Mouse (Mus musculus) urinary bladder, adult 18-20 months (tissue): ENCODE measurements around the gene Cyp2c40.
"Not testable (repeated sequence)": the region's sequence is repeated elsewhere in the genome, so short reads cannot be mapped to it uniquely, and the experiment has no call there.

Experiments used
- DNase-seq, 2 experiments: peaks; one replicate each; pipeline ENCODE4 v3.0.0; 2022; ENCODE audit warnings: low spot score in 2 of 2, mixed read lengths in 2 of 2

Cyp2c40 gene

DNA sequence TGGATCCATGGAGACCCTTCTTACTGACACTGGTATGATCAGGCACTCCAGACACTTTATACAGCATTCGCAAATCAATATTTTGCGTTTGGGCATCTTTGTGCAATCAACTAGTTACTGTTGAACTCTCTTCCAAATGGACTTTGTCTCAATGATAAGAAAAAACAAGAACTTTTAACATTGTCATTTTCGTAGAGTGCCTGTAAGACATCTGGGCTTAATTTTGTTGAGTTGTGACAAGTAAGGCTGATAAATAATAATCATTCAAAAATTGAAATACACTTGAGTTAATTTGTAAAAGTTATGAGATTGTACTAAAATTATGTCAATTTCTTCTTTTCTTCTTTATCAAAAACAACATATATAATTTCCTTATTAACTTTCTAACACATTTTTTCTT lies at the start of gene Cyp2c40:
Gene Cyp2c40 (minus strand): TSS at position 101 of the 400 bp plus-strand sequence.
- not testable (repeated sequence) for DNase-seq

DNA sequence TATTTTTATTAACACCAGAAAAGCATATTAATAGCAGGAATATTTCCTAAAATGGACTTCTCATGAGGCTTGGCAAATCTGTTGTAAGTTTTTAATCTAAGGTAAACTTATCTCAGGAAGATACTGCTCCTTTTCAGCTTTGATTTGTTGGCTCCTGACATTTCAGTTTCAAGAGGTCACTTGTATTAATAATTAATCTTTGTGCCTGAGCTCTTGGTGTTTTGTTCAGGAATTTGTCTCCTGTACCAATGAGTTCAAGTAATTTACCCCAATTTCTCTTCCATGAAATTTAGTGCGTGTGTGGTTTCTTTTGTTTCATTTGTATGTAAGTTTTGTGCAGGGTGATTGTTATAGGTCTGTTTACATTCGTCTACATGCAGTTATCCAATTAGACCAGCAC lies 8.3 kb upstream of the Cyp2c40 start:
- DNase-seq, result not testable (repeated sequence)

DNA sequence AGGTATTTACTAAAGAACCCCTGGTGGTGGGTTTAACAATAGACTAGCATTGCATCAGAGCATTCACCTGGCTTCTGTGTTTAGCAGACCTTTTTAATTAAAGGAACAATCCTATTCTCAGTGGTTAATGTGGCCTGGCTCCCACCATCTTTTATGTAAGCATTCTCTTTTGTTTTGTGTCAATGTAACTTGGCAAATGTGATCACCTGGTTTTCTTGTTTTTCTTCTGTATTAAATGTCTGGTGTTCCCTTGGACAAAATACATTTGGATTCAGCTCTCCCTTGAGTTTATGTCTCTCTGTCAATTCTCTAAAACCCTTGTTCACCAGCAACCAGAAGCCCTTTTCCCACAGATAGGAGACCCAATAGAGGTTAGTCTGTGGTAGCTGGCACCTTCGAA lies 3.8 kb upstream of the Cyp2c40 start:
- DNase-seq, result not testable (repeated sequence)

DNA sequence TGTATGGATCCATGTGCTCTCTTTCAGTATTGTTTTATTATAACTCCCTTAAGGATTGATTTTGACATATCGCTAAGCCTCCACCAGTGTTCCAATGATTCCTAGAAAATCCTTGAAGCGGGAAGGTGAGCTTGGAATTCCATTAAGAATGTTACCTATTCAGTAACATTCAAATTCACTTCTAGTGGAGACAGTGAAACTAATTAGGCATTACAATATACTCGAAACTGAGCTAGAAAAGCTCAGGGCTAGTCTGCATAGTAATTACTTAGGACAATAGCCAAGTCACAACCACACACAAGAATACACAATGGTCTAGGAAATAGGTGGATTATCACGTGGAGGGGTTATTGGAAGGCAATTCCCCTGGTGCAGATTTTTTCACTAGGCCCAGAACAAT lies 3.4 kb upstream of the Cyp2c40 start:
- not testable (repeated sequence) for DNase-seq

DNA sequence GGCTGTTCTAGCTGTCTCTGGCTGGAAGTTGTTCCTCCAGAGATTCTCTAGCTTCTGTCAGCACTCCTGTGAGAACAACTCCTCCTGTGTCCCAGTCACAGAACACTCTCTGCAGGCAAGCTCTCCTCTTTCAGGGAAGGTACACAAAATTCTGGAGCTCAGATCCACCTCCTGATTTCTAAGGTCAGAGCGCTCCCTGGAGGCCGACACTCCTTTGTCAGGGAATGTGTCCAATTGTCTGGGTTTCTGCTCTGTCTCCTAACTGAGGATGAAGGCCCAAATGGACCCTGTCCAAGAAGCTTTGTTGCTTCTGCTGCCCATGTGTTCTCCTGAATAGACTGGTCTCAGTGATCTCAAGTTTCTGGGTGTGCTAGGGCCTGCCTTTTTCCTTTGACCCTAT lies 27.2 kb downstream of the Cyp2c40 start:
- DNase-seq, result not testable (repeated sequence)

DNA sequence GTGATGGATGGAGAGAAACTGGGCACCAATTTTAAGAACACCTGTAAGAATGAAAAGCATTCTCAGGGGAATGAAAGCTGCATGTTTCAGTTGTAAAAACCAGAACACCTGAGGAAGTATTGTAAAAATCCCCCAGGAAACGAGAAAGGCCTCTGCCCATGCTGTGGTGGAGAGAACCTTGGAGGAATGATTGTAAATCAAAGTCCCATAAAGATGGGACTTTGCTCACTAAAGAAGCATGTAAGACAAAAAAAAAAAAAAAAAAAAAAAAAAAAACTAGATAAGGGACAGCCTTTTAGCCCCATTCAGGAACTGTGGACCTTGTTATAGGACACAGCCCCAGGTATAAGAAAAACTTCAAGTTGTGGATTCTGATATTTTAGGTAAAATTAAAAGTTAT lies 67.3 kb downstream of the Cyp2c40 start:
- no peak for DNase-seq

DNA sequence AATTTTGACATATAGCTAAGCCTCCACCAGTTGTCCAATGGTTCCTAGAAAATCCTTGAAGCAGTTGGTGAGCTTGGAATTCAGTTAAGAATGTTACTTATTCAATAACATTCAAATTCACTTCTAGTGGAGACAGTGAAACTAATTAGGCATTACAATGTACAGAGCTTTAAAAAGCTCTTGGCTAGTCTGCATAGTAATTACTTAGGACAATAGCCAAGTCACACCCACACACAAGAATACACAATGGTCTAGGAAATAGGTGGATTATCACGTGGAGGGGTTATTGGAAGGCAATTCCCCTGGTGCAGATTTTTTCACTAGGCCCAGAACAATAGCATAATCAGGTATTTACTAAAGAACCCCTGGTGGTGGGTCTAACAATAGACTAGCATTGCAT lies 68.3 kb downstream of the Cyp2c40 start:
- not testable (repeated sequence) for DNase-seq

DNA sequence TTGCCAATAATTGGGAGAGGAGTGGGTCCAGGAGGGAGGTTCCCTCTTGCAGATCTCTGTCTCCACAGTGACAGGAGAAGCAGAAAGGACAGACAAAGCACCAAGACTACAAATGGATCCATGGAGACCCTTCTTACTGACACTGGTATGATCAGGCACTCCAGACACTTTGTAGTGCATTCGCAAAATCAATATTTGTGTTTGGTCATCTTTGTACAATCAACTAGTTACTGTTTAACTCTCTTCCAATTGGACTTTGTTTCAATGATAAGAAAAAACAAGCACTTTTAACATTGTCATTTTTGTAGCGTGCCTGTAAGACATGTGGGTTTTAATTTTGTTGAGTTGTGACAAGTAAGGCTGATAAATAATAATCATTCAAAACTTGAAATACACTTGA lies 71.7 kb downstream of the Cyp2c40 start, which contains the start of gene Cyp2c68:
Gene Cyp2c68 (minus strand): TSS at position 135 of the 400 bp plus-strand sequence.
- no peak for DNase-seq
